Mouse (Mus musculus): ENCODE results near the gene Ttn.

DNA sequence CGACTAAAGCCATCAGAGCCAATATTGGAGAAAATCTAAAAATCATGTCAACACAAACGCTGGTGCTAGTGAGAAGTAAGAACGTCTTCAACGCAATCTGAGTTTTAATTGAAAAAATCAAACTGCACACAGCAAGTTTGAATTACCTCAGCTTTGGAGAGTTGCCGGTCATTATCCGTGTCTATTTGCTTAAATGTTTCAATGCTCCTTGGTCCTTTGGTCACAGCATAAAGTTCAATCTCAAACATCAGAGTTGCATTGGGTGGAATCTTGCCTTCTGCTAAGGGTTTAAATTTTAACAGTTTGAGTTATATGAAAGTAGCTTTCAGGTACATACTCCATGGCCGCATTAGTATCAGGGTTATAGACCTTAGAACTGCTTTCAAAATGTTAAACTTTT is 316.8 kb downstream of the Ttn start:
- TF ChIP-seq CTCF (IDR thresholded peaks at IDR 0.05; ENCODE audit: borderline replicate concordance, insufficient read depth, low read length) (no peak), POLR2A (IDR thresholded peaks at IDR 0.05; ENCODE audit: low read depth, low read length) (no peak)
